Mouse (Mus musculus) spleen, postnatal 36 days (tissue): ENCODE data around the gene Apela.

Source experiments
- DNase-seq, 2 experiments: peaks; one replicate each; pipeline ENCODE4 v3.0.0; 2022; ENCODE audit warnings: low spot score in 2 of 2, mixed read lengths in 1 of 2

Gene Apela

GRCm38 (mm10) chr8:65037117-65037533, at the start of gene Apela:
Gene Apela (minus strand): TSS chr8:65037336.
- DNase-seq = no peak

GRCm38 (mm10) chr8:65085680-65086079, 48.5 kb upstream of the Apela start:
- DNase-seq = no peak

- DNase-seq = no peak
Measured at GRCm38 (mm10) chr8:65080731-65081130, 43.6 kb upstream of the Apela start.

GRCm38 (mm10) chr8:65074733-65075132, 37.6 kb upstream of the Apela start, which contains the start of gene Gm10663:
Gene Gm10663 (plus strand): TSS chr8:65075033.
- DNase-seq = no peak

- DNase-seq = no peak
Measured at GRCm38 (mm10) chr8:65070996-65071395, 33.9 kb upstream of the Apela start.

- no peak for DNase-seq
Measured at GRCm38 (mm10) chr8:65068473-65068819, 31.3 kb upstream of the Apela start.

- no peak for DNase-seq
Measured at GRCm38 (mm10) chr8:65067694-65068472, 30.7 kb upstream of the Apela start.

GRCm38 (mm10) chr8:65067031-65067430, 29.9 kb upstream of the Apela start:
- DNase-seq = no peak

GRCm38 (mm10) chr8:65065622-65066021, 28.5 kb upstream of the Apela start:
- no peak for DNase-seq

GRCm38 (mm10) chr8:65064071-65064470, 26.9 kb upstream of the Apela start:
- DNase-seq = no peak

GRCm38 (mm10) chr8:65062195-65062594, 25.1 kb upstream of the Apela start:
- DNase-seq = no peak

GRCm38 (mm10) chr8:65056722-65057121, 19.6 kb upstream of the Apela start:
- DNase-seq = no peak

GRCm38 (mm10) chr8:65053968-65054367, 16.8 kb upstream of the Apela start:
- no peak for DNase-seq

GRCm38 (mm10) chr8:65053554-65053953, 16.4 kb upstream of the Apela start:
- no peak for DNase-seq

GRCm38 (mm10) chr8:65047801-65048200, 10.7 kb upstream of the Apela start:
- no peak for DNase-seq

- no peak for DNase-seq
Measured at GRCm38 (mm10) chr8:65047193-65047592, 10.1 kb upstream of the Apela start.

- no peak for DNase-seq
Measured at GRCm38 (mm10) chr8:65046565-65046964, 9.4 kb upstream of the Apela start.

GRCm38 (mm10) chr8:65034136-65034535, 3.0 kb downstream of the Apela start:
- DNase-seq = no peak

GRCm38 (mm10) chr8:65033056-65033455, 4.1 kb downstream of the Apela start:
- no peak for DNase-seq

GRCm38 (mm10) chr8:65032107-65032506, 5.0 kb downstream of the Apela start:
- no peak for DNase-seq

GRCm38 (mm10) chr8:65030735-65031485, 6.2 kb downstream of the Apela start:
- DNase-seq = no peak

- no peak for DNase-seq
Measured at GRCm38 (mm10) chr8:65029776-65030175, 7.4 kb downstream of the Apela start.
